Mouse (Mus musculus): ENCODE measurements around the gene Utrn. TPM values are rescaled to one million over a fixed set of nuclear protein-coding genes. Genes with fewer than 3 reads are reported as not detected.

Utrn gene
- polyA plus RNA-seq, 1 experiment, result 13.9 TPM

DNA sequence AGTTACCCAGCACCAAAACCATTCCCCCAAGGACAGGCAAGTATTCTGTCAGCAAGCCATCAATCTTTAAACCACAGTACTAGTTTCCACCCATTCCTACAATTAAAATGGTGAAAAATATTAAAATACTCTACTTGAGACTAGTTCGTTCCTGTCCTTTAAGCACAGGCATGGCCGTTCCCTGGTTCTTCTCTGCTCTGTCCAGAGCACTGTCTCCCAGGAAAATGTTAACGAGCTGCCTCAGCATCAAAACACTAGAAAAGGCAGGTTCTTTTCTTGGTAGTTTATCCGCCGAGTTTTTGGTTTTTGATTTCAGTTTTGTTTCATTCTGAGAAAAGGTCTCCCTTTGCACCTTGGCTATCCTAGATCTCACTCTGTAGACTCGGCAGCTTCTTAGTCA lies 115.0 kb downstream of the Utrn start:
- H3ac ChIP-seq (ENCODE audit: control insufficient read depth, insufficient read length), result no peak overlapping the region
- no peak overlapping the region for H3K4me2 ChIP-seq (ENCODE audit: low read depth)
- H3K4me3 ChIP-seq, result no peak overlapping the region
- H3K36me3 ChIP-seq (ENCODE audit: control insufficient read depth, insufficient read depth), result peaks cover 9% of the 10 kb centered on the region
- H3K79me2 ChIP-seq (ENCODE audit: control insufficient read depth, insufficient read depth), result peaks cover 26% of the 10 kb centered on the region
- H3K27me3 ChIP-seq (ENCODE audit: control insufficient read depth, insufficient read depth, insufficient read length), result no peaks in the 10 kb centered on the region
- TF ChIP-seq POLR2A (IDR thresholded peaks at IDR 0.05; ENCODE audit: insufficient read length, low read depth) (no peak), USF1 (IDR thresholded peaks at IDR 0.05; ENCODE audit: low read depth) (no peak), TCF3 (IDR thresholded peaks at IDR 0.05; ENCODE audit: insufficient read length, low read depth) (no peak), POLR2AphosphoS2 (IDR thresholded peaks at IDR 0.05; ENCODE audit: insufficient read length, low read depth) (no peak), SRF (IDR thresholded peaks at IDR 0.05; ENCODE audit: control insufficient read depth, insufficient read length, low read depth) (no peak), MYOG (IDR thresholded peaks at IDR 0.05; ENCODE audit: control insufficient read depth in 1 of 3, insufficient read depth in 1 of 3, insufficient read length in 2 of 3, low read depth in 2 of 3) (no peak), MYOD1 (IDR thresholded peaks at IDR 0.05; ENCODE audit: control insufficient read depth in 1 of 3, insufficient read length in 2 of 3, low read depth in 2 of 3) (no peak), E2F4 (IDR thresholded peaks at IDR 0.05; ENCODE audit: insufficient read depth) (no peak), TCF12 (IDR thresholded peaks at IDR 0.05; ENCODE audit: insufficient read depth, poor library complexity, severe bottlenecking) (no peak), MAX (IDR thresholded peaks at IDR 0.05; ENCODE audit: low read depth) (no peak), CEBPB (IDR thresholded peaks at IDR 0.05; ENCODE audit: insufficient read depth, poor library complexity, severe bottlenecking) (no peak), REST (IDR thresholded peaks at IDR 0.05; ENCODE audit: insufficient read depth, insufficient read length) (no peak)

DNA sequence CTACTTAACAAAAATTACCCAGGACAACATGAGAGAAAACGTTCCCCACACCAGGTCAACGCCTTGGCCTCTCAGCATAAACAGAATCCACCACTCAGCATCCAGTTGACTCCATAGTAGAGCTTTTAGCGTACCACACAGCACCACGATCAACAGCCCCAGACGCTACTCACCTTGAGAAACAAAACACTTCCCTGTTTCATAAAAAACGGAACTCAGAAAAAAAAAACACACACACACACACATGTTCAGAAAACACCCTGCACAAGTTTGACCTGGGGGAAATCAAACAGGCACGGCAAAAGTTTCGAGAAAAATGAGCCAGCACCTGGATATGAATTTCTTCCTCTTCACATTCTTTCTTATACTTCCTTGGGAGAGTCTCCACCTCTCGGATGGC lies 125.4 kb downstream of the Utrn start:
- no peak overlapping the region for H3K4me2 ChIP-seq (ENCODE audit: low read depth)
- H3K36me3 ChIP-seq (ENCODE audit: control insufficient read depth, insufficient read depth), result peaks cover 44% of the 10 kb centered on the region
- no peaks in the 10 kb centered on the region for H3K79me2 ChIP-seq (ENCODE audit: control insufficient read depth, insufficient read depth)
- TF ChIP-seq POLR2AphosphoS2 (IDR thresholded peaks at IDR 0.05; ENCODE audit: insufficient read length, low read depth), result no peak
- no peak for TF ChIP-seq E2F4 (IDR thresholded peaks at IDR 0.05; ENCODE audit: insufficient read depth)
- no peak for TF ChIP-seq USF1 (IDR thresholded peaks at IDR 0.05; ENCODE audit: low read depth)
- no peak for TF ChIP-seq MAX (IDR thresholded peaks at IDR 0.05; ENCODE audit: low read depth)
- TF ChIP-seq TCF3 (IDR thresholded peaks at IDR 0.05; ENCODE audit: insufficient read length, low read depth), result no peak
- no peak for TF ChIP-seq SRF (IDR thresholded peaks at IDR 0.05; ENCODE audit: control insufficient read depth, insufficient read length, low read depth)
- TF ChIP-seq POLR2A (IDR thresholded peaks at IDR 0.05; ENCODE audit: insufficient read length, low read depth), result no peak
- TF ChIP-seq REST (IDR thresholded peaks at IDR 0.05; ENCODE audit: insufficient read depth, insufficient read length), result no peak
- H3K27me3 ChIP-seq (ENCODE audit: control insufficient read depth, insufficient read depth, insufficient read length), result no peaks in the 10 kb centered on the region
- H3ac ChIP-seq (ENCODE audit: control insufficient read depth, insufficient read length), result no peak overlapping the region
- H3K4me3 ChIP-seq, result no peak overlapping the region

DNA sequence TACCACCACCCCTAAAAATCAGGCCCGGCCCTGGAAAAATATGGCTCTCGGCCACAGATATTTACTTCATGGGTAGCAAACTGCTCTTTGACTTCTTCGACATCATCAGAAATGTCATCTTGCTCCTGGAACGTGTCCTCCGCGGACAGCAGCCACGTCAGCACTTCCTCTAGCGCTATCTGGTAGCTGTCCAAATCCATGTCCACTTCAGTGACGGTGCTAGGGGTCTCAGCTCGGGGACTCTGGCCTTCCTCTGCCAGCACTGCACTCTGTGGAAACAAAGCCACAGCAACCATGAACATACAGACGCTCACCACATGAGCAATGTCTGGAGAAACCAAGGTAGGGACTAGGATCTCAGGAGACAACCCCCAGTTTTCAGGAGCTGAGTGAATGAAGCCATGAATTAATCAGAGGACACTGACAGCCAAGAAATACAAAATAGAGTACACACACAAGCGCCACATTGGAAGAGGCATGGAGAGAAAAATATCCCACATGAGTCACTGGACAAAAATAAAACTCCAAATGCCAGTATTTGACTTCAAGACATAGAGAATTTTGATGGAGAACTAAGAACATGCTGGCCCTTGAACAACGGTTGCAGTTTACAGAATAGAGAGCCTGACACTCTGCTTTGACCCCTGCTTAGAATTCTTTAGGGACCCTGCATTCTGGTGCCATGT lies 129.7 kb downstream of the Utrn start:
- peaks cover 52% of the 10 kb centered on the region for H3K36me3 ChIP-seq (ENCODE audit: control insufficient read depth, insufficient read depth)
- H3K4me2 ChIP-seq (ENCODE audit: low read depth), result no peak overlapping the region
- H3ac ChIP-seq (ENCODE audit: control insufficient read depth, insufficient read length), result no peak overlapping the region
- no peak for TF ChIP-seq TCF3 (IDR thresholded peaks at IDR 0.05; ENCODE audit: insufficient read length, low read depth)
- no peak for TF ChIP-seq REST (IDR thresholded peaks at IDR 0.05; ENCODE audit: insufficient read depth, insufficient read length)
- no peak for TF ChIP-seq POLR2AphosphoS2 (IDR thresholded peaks at IDR 0.05; ENCODE audit: insufficient read length, low read depth)
- no peak for TF ChIP-seq SRF (IDR thresholded peaks at IDR 0.05; ENCODE audit: control insufficient read depth, insufficient read length, low read depth)
- TF ChIP-seq TCF12 (IDR thresholded peaks at IDR 0.05; ENCODE audit: insufficient read depth, poor library complexity, severe bottlenecking), result no peak
- no peak for TF ChIP-seq E2F4 (IDR thresholded peaks at IDR 0.05; ENCODE audit: insufficient read depth)
- TF ChIP-seq CEBPB (IDR thresholded peaks at IDR 0.05; ENCODE audit: insufficient read depth, poor library complexity, severe bottlenecking), result no peak
- TF ChIP-seq MYOD1 (IDR thresholded peaks at IDR 0.05; ENCODE audit: control insufficient read depth in 1 of 3, insufficient read length in 2 of 3, low read depth in 2 of 3), result no peak
- TF ChIP-seq MAX (IDR thresholded peaks at IDR 0.05; ENCODE audit: low read depth), result no peak
- TF ChIP-seq POLR2A (IDR thresholded peaks at IDR 0.05; ENCODE audit: insufficient read length, low read depth), result no peak
- no peak for TF ChIP-seq MYOG (IDR thresholded peaks at IDR 0.05; ENCODE audit: control insufficient read depth in 1 of 3, insufficient read depth in 1 of 3, insufficient read length in 2 of 3, low read depth in 2 of 3)
- no peak for TF ChIP-seq USF1 (IDR thresholded peaks at IDR 0.05; ENCODE audit: low read depth)
- no peak overlapping the region for H3K4me3 ChIP-seq
- H3K27me3 ChIP-seq (ENCODE audit: control insufficient read depth, insufficient read depth, insufficient read length), result no peaks in the 10 kb centered on the region
- H3K79me2 ChIP-seq (ENCODE audit: control insufficient read depth, insufficient read depth), result no peaks in the 10 kb centered on the region

DNA sequence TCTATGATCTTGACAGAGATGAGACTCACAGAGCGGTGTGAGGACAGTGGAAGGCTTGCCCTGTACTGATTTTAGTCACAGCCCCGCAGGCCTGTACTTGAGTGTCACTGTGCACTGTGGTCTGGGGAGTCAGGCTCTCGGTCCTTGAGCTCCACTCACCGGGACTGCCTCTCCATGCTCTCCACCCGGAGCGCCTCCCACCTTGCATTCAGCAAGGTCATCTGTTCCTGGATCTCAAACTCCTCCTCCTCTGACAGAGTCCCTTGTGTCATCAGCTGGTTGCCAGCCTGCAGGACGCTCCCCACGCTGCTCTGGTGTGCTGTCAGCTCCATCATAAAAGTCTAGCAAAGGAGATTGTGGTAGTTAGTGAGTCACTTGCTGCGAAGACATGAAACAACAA lies 131.2 kb downstream of the Utrn start:
- Histone ChIP-seq H3K27me3 (ENCODE audit: control insufficient read depth, insufficient read depth, insufficient read length) (no peaks in the 10 kb centered on the region), H3K4me3 (no peak overlapping the region), H3K79me2 (ENCODE audit: control insufficient read depth, insufficient read depth) (no peaks in the 10 kb centered on the region), H3K36me3 (ENCODE audit: control insufficient read depth, insufficient read depth) (peaks cover 39% of the 10 kb centered on the region), H3K4me2 (ENCODE audit: low read depth) (no peak overlapping the region), H3ac (ENCODE audit: control insufficient read depth, insufficient read length) (no peak overlapping the region)
- TF ChIP-seq E2F4 (IDR thresholded peaks at IDR 0.05; ENCODE audit: insufficient read depth) (no peak), CEBPB (IDR thresholded peaks at IDR 0.05; ENCODE audit: insufficient read depth, poor library complexity, severe bottlenecking) (no peak), MYOD1 (IDR thresholded peaks at IDR 0.05; ENCODE audit: control insufficient read depth in 1 of 3, insufficient read length in 2 of 3, low read depth in 2 of 3) (no peak), POLR2A (IDR thresholded peaks at IDR 0.05; ENCODE audit: insufficient read length, low read depth) (no peak), USF1 (IDR thresholded peaks at IDR 0.05; ENCODE audit: low read depth) (no peak), REST (IDR thresholded peaks at IDR 0.05; ENCODE audit: insufficient read depth, insufficient read length) (no peak), TCF3 (IDR thresholded peaks at IDR 0.05; ENCODE audit: insufficient read length, low read depth) (no peak), SRF (IDR thresholded peaks at IDR 0.05; ENCODE audit: control insufficient read depth, insufficient read length, low read depth) (no peak), MYOG (IDR thresholded peaks at IDR 0.05; ENCODE audit: control insufficient read depth in 1 of 3, insufficient read depth in 1 of 3, insufficient read length in 2 of 3, low read depth in 2 of 3) (no peak), POLR2AphosphoS2 (IDR thresholded peaks at IDR 0.05; ENCODE audit: insufficient read length, low read depth) (no peak), TCF12 (IDR thresholded peaks at IDR 0.05; ENCODE audit: insufficient read depth, poor library complexity, severe bottlenecking) (no peak), MAX (IDR thresholded peaks at IDR 0.05; ENCODE audit: low read depth) (no peak)

Data from myocyte (in vitro differentiated cells).